Mouse (Mus musculus) heart, postnatal 10 days (tissue): ENCODE results near the gene Snap29. TPM values are rescaled to one million over a fixed set of nuclear protein-coding genes. Genes with fewer than 3 reads are reported as not detected.

Experiments used
- DNase-seq, 2 experiments: peaks; one replicate each; pipeline ENCODE4 v3.0.0; 2021
- intact Hi-C: fragments of 180-260 bp; cut with DNase I; formaldehyde crosslinking; loops from one replicate; pipeline ENCODE4 v1.15.1; 2025
- total RNA-seq, 2 experiments: library from RNA; stranded (reverse); gene quantifications; 2 replicates each; pipeline ENCODE4 v1.2.3; 2021

The Snap29 gene
- 10 to 100 TPM; 16.2 to 17.3 TPM for total RNA-seq

GRCm38 (mm10) chr16:17405736-17406443, at the start of gene Snap29, which contains the start of gene Pi4ka:
Snap29 (plus strand) TSS chr16:17405986.
Pi4ka (minus strand) TSS chr16:17406314.
- intact Hi-C loops, result loop anchor here (2.0 kb wide), 2 partner anchors 47 to 125 kb away; partner anchors contain the start of gene Thap7
- DNase-seq, result peak; percentile 100

- no peak for DNase-seq
- intact Hi-C loops, result no loop called here
These were observed 49.8 kb upstream of the Snap29 start for GRCm38 (mm10) chr16:17356031-17356430.

GRCm38 (mm10) chr16:17358787-17359186, 47.0 kb upstream of the Snap29 start:
- DNase-seq, result no peak
- intact Hi-C loops, result no loop called here

- intact Hi-C loops, result no loop called here
- DNase-seq, result no peak
These were observed 23.5 kb upstream of the Snap29 start for GRCm38 (mm10) chr16:17382306-17382705.

- intact Hi-C loops, result no loop called here
- no peak for DNase-seq
These were observed 22.0 kb upstream of the Snap29 start for GRCm38 (mm10) chr16:17383594-17384326.

GRCm38 (mm10) chr16:17392784-17393183, 13.0 kb upstream of the Snap29 start:
- intact Hi-C loops, result no loop called here
- DNase-seq, result no peak

GRCm38 (mm10) chr16:17402855-17403254, 2.9 kb upstream of the Snap29 start:
- intact Hi-C loops, result loop anchor here (2.0 to 5.0 kb wide), 2 partner anchors 30 to 104 kb away; partner anchors contain the start of gene Lztr1
- DNase-seq, result peak; percentile 30 to 63

GRCm38 (mm10) chr16:17405271-17405696, 502 bp upstream of the Snap29 start:
- intact Hi-C loops, result loop anchor here (2.0 kb wide), 2 partner anchors 48 to 126 kb away; partner anchors contain the start of gene Thap7
- DNase-seq, result peak; percentile 77

- DNase-seq, result peak; percentile 13 to 14
- intact Hi-C loops, result no loop called here
These were observed 886 bp downstream of the Snap29 start for GRCm38 (mm10) chr16:17406512-17407231.

- intact Hi-C loops, result no loop called here
- DNase-seq, result peak; percentile 11 to 16
These were observed 3.3 kb downstream of the Snap29 start for GRCm38 (mm10) chr16:17409046-17409445.

GRCm38 (mm10) chr16:17410209-17410608, 4.4 kb downstream of the Snap29 start:
- intact Hi-C loops, result no loop called here
- peak; percentile 29 to 42 for DNase-seq

- no peak for DNase-seq
- intact Hi-C loops, result no loop called here
These were observed 17.2 kb downstream of the Snap29 start for GRCm38 (mm10) chr16:17423021-17423420.

GRCm38 (mm10) chr16:17432576-17432975, 26.8 kb downstream of the Snap29 start:
- intact Hi-C loops, result loop anchor here (2.0 kb wide), 1 partner anchor 30 kb away; no protein-coding TSS in a partner anchor
- peak; percentile 17 to 44 for DNase-seq

- intact Hi-C loops, result loop anchor here (1.0 to 5.0 kb wide), 3 partner anchors 47 to 81 kb away; partner anchors contain the start of genes Snap29 and Thap7
- DNase-seq, result peak; percentile 98
These were observed 46.0 kb downstream of the Snap29 start, which contains the start of gene Crkl for GRCm38 (mm10) chr16:17451541-17452372. Crkl (plus strand) TSS chr16:17451987.

- intact Hi-C loops, result loop anchor here (1.0 to 5.0 kb wide), 3 partner anchors 48 to 80 kb away; partner anchors contain the start of genes Snap29 and Thap7
- DNase-seq, result no peak
These were observed 46.6 kb downstream of the Snap29 start for GRCm38 (mm10) chr16:17452373-17452715.

- intact Hi-C loops, result no loop called here
- DNase-seq, result no peak
These were observed 51.1 kb downstream of the Snap29 start for GRCm38 (mm10) chr16:17456901-17457300.

GRCm38 (mm10) chr16:17460254-17460653, 54.5 kb downstream of the Snap29 start:
- DNase-seq, result no peak
- intact Hi-C loops, result no loop called here

- intact Hi-C loops, result no loop called here
- no peak for DNase-seq
These were observed 55.8 kb downstream of the Snap29 start for GRCm38 (mm10) chr16:17461596-17461995.

GRCm38 (mm10) chr16:17463184-17463583, 57.4 kb downstream of the Snap29 start:
- intact Hi-C loops, result no loop called here
- DNase-seq, result no peak
